Mouse (Mus musculus): ENCODE data around the gene Xpot.

GRCm38 (mm10) chr10:121582287-121582686 is 43.8 kb downstream of the Xpot start:
- TF ChIP-seq CTCF (IDR thresholded peaks at IDR 0.05; ENCODE audit: low read depth) (no peak), EP300 (IDR thresholded peaks at IDR 0.05; ENCODE audit: low read depth) (no peak)
